Mouse (Mus musculus) E14TG2a.4 (cell line): Measurements from ENCODE around the gene Lyst.
"Not testable (repeated sequence)": the region's sequence is repeated elsewhere in the genome, so short reads cannot be mapped to it uniquely, and the experiment has no call there.

Source experiments
- H3K27me3 ChIP-seq: 2 replicates; pipeline ENCODE4 v1.6.1; 2014; ENCODE audit warnings: low read length, control low read depth; ENCODE audit not compliant: insufficient read depth
- H3K36me3 ChIP-seq: 2 replicates; pipeline ENCODE4 v1.6.1; 2014; ENCODE audit warnings: low read length, control low read depth; ENCODE audit not compliant: insufficient read depth
- H3K4me1 ChIP-seq: replicated peaks from 2 replicates; pipeline ENCODE4 v1.6.1; 2014; ENCODE audit warnings: low read depth, low read length, control low read depth
- H3K4me3 ChIP-seq: replicated peaks from 2 replicates; pipeline ENCODE4 v1.5.1; 2014; ENCODE audit warnings: mild to moderate bottlenecking, low read length
- H3K9me3 ChIP-seq: 2 replicates; pipeline ENCODE4 v1.6.1; 2014; ENCODE audit warnings: low read length, control low read depth
- CTCF ChIP-seq: conservative IDR thresholded peaks from 2 replicates; pipeline ENCODE4 v1.5.1; 2014; ENCODE audit warnings: low read length
- NANOG ChIP-seq: IDR thresholded peaks from 2 replicates; pipeline ENCODE4 v1.6.1; 2014; ENCODE audit warnings: borderline replicate concordance, low read length, mixed read lengths
- POU5F1 ChIP-seq: IDR thresholded peaks from 2 replicates; pipeline ENCODE4 v1.6.1; 2014; ENCODE audit warnings: low read length, borderline replicate concordance

The Lyst gene

DNA sequence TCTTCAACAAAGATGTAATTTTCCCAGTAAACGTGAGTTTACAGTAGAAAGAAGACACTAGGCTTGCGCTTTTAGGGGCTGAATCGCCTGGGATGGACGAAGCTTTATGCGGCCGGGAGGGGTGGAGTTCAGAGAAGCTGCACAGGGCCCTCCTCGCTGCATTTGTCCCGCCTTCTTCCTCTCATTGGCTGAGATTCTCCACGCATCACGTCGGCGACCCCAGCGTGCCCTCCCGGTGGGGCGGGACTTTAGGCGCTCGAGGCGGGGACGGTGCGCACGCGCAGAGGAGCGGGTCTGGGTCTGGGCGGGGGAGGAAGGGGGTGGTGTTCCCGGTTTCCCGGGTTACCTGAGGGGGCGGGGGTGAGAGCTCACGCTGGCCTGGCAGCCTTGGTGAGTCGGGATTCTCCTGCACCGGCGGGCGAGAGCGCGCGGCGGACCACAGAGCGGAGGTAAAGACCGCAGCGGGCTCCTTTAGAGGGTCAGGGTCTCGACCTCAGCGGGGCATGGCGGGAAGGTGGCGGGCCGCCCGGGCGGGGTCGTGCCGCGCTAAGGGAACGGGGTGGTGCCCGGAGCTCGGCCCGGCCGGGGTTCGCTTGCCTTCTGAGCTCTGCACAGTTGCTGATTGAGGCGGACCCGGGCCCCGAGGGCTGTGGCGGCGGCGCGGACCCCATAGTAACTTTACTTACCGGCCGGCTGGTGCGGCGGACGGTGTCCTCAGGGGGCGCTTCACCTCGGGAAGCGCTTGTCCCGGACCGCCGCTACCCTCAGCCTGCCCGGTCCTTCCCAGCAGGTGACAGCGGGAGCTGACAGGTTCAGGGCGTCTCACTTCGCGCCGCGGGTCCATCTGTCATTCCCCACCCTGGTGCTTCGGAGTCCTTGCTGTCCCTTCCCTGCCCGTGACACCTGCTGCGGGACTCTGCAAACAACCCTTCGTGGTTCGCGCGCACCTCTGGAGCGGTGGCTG, at the start of gene Lyst:
Gene Lyst (plus strand): TSS at position 350 of the 964 bp plus-strand sequence.
- Histone ChIP-seq H3K36me3 (no peaks in the 10 kb centered on the region), H3K27me3 (peaks cover 17% of the 10 kb centered on the region), H3K4me3 (peak within 1 kb of the TSS; percentile 94), H3K4me1 (peaks cover 15% of the 10 kb centered on the region), H3K9me3 (no peaks in the 10 kb centered on the region)
- TF ChIP-seq CTCF (no peak), NANOG (no peak), POU5F1 (no peak)

DNA sequence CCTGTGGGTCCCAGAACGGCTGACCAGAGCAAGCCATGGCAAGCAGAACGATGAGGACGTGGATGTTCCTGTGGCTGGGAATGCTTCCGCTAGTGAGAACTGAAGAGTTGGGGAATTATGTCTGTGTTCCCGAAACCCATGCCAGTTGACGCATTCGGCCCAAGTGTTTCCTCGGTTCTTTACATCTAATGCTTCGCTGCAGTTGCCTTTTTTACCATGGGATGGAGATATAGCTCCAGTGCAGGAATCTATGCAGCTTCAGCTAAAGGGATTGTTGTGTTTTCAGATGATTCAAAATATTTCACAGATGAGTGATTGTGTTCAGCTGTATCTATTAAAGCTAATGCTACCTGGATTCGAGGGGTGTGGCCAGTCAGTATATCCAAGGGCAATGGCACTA, 47.1 kb upstream of the Lyst start:
- not testable (repeated sequence) for H3K27me3 ChIP-seq, H3K4me1 ChIP-seq, H3K4me3 ChIP-seq, H3K36me3 ChIP-seq
- H3K9me3 ChIP-seq, result peaks cover 54% of the 10 kb centered on the region

DNA sequence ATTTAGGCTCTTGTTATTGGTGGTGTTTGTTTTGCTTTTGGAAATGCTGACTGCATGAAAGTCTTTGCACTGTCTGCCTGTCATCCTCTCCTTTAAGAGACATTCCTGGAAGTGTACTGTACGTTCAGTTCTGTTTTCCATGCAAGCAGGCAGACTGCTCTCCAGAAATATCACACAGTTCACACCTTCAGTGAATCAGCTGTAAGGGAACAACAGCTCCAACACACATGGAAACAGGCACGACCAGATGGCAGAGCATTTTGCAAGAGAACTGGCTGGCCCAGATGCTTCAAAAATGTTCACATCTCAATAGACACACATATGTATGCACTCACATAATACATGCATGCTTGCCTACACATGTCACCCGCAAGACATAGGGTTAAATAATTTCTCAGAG, 43.4 kb upstream of the Lyst start:
- Histone ChIP-seq H3K9me3 (peaks cover 23% of the 10 kb centered on the region), H3K27me3 (no peaks in the 10 kb centered on the region), H3K4me3 (no peak overlapping the region), H3K36me3 (no peaks in the 10 kb centered on the region), H3K4me1 (no peaks in the 10 kb centered on the region)
- TF ChIP-seq CTCF, result no peak
- TF ChIP-seq POU5F1, result no peak
- no peak for TF ChIP-seq NANOG

DNA sequence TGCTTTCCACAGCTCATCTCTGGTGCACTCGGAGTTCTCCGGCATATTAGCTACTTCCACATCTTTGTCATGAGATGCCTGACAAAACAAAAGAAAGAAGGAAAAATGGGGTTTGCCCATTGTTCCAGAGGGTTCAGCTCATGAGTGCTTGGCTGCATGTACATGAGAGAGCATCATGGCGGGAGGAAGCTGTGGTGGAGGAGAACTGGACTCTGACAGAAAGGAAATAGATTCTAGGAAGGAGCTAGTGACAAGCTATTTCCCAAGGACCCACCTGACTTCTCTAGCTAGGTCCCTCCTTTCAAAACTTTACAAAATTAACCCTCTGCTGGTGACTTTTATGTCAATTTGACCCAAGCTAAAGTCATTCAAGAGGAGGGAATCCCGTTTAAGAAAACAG, 42.3 kb upstream of the Lyst start:
- Histone ChIP-seq H3K9me3 (peaks cover 15% of the 10 kb centered on the region), H3K36me3 (no peaks in the 10 kb centered on the region), H3K4me1 (no peaks in the 10 kb centered on the region), H3K27me3 (no peaks in the 10 kb centered on the region), H3K4me3 (no peak overlapping the region)
- no peak for TF ChIP-seq POU5F1
- TF ChIP-seq CTCF, result no peak
- no peak for TF ChIP-seq NANOG

DNA sequence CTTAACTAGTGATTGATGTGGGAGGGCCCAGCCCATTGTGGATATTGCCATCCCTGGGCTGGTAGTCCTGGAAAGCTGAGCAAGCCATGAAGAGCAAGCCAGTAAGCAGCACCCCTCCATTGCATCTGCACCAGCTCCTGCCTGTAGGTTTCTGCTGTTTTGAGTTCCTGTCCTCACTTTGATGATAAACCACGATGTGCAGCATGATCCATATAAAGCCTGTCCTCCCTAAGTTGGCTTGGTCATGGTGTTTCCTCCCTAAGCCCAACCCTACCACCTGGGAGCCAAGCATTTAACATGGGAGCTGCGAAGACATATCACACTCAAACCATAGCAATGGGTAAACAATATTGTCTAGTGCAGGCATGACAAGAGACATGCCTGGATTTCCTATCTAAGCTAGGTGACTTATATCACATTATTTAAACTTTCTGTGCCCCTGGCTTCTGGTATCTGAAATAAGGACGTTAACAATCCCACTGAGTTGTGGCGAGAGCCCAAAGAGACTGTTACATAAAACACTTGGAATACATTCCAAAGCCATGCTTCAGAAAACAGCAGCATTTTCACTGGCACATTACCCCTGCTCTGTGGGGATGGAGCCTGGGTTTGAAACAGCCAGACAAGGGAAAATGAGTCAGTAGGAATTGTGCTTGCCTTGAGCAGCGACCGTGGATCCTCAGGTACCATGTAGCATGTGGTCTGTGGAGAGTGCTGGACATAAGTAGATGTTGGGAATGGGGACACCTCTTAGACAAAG, 41.6 kb upstream of the Lyst start:
- Histone ChIP-seq H3K4me3 (no peak overlapping the region), H3K27me3 (no peaks in the 10 kb centered on the region), H3K9me3 (peaks cover 10% of the 10 kb centered on the region), H3K4me1 (no peaks in the 10 kb centered on the region), H3K36me3 (no peaks in the 10 kb centered on the region)
- TF ChIP-seq CTCF (no peak), POU5F1 (no peak), NANOG (no peak)

DNA sequence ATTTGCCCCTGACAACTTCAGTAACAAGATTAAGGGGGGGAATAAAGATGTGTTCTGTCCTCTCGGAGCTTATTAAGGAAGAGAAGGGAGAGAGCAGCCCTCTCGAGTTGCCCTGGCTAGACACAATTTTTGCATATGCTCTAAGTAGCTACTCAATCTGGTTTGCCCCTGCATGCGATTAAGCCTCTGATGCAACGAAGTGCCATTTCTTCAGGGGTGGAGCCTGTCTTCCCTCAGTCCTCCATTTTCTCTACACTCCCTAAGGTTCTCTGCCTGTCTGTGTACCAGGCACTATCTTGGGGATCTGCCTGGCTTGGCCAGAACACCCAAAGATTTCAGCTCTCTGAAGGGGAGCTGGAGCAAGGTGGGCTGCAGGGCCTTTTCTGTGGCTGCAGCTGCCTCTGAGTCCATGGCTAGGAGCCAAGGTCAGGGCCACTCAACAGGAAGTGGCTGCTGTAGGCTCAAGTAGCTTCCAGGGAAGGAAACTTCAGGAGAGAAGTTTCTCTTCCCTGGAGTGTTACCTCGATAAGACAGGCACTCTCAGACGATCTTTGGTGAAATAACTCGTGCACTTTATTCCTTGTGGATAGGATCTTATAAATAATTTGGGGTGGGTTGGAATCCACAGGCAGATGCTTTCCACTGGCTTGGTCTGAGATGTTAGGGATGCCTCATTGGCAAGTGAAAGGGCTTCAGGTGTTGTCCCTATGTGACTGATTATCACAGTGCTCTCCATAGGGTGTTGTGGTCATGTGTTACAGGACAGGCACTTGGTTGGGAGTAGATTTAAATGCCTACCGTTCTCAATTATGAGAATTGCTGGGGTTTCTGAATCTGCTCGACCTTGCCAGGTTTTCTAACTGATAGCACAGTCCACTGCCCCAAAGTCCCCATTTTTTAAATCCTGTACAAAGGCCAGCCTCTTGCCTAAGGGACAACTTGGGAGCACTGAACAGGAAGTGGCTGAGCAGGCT, 40.2 kb upstream of the Lyst start:
- TF ChIP-seq NANOG (no peak), CTCF (no peak)

DNA sequence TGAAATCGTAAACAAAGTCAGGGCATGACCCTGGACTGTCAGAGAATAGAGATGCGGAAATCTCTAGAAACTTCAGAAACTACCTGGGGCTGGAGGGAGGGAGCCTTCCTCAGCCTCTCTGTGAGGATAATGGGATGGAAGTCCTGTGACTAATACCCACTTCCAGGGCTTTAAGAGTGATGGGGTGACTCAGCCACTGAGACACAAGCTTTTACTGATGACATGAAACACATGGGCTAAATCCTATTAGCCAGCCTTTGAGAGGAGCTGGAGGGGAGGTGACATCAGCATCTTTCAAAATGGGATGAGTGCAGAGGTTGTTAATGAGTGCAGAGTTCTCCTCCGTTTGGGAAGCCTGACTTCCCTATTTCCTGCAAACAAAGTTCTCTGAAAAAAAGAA, 38.2 kb upstream of the Lyst start:
- no peaks in the 10 kb centered on the region for H3K36me3 ChIP-seq
- H3K9me3 ChIP-seq, result no peaks in the 10 kb centered on the region
- TF ChIP-seq NANOG, result no peak
- TF ChIP-seq POU5F1, result no peak
- no peaks in the 10 kb centered on the region for H3K27me3 ChIP-seq
- no peaks in the 10 kb centered on the region for H3K4me1 ChIP-seq
- H3K4me3 ChIP-seq, result no peak overlapping the region

More for the DNA sequence above, 40.2 kb upstream of the Lyst start:
- Histone ChIP-seq H3K4me1 (no peaks in the 10 kb centered on the region), H3K36me3 (no peaks in the 10 kb centered on the region), H3K9me3 (no peaks in the 10 kb centered on the region; the same call in 1 of the 2 replicates), H3K27me3 (no peaks in the 10 kb centered on the region), H3K4me3 (no peak overlapping the region)

DNA sequence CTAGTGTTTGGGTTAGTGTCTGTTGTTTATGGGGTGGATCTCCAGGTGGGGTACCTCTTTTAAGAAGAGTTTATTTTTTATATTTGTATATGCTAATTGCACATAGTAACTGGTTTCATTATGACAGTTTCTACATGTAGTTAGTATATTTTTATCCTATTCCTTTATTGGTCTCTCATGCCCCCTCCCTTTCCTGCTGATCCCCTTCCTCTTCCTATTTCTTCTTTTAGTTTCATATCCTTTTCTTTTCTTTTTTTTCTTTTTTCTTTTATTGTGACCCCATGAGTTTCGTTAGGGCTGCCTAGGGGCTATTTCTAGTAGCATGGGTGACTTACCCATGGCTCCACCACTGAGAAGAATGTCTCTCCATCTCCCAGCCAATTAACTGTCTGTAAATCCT, 36.5 kb upstream of the Lyst start:
- Histone ChIP-seq H3K4me1 (no peaks in the 10 kb centered on the region), H3K9me3 (no peaks in the 10 kb centered on the region), H3K4me3 (no peak overlapping the region), H3K27me3 (no peaks in the 10 kb centered on the region), H3K36me3 (no peaks in the 10 kb centered on the region)
- TF ChIP-seq NANOG (no peak), POU5F1 (no peak), CTCF (no peak)
